Mouse (Mus musculus) forebrain, embryonic 11.5 days (tissue): ENCODE results near the gene Olfr1323. TPM values are rescaled to one million over a fixed set of nuclear protein-coding genes. Genes with fewer than 3 reads are reported as not detected.

ENCODE experiments used
- ATAC-seq: fragments of 200-750 bp; cut with Nextera tagmentation; replicated peaks from 2 replicates; pipeline ENCODE4 v1.8.0; 2017; ENCODE audit warnings: moderate TSS enrichment; ENCODE audit not compliant: low FRiP score
- DNase-seq: peaks from one replicate; pipeline ENCODE4 v3.0.0-alpha.2; 2017; ENCODE audit warnings: low spot score
- H3K27ac ChIP-seq: fragments of 300-500 bp; sonication (generic); 2 replicates; pipeline ENCODE4 v1.5.1; 2014; ENCODE audit warnings: low read depth, low read length
- H3K27me3 ChIP-seq: fragments of 300-500 bp; sonication (generic); 2 replicates; pipeline ENCODE4 v1.6.1; 2014; ENCODE audit warnings: mild to moderate bottlenecking, low read length, mixed read lengths; ENCODE audit not compliant: control insufficient read depth, insufficient read depth
- H3K36me3 ChIP-seq: fragments of 300-500 bp; sonication (generic); 2 replicates; pipeline ENCODE4 v1.6.1; 2014; ENCODE audit warnings: mild to moderate bottlenecking, low read length, moderate library complexity, mixed read lengths; ENCODE audit not compliant: control insufficient read depth, insufficient read depth
- H3K4me1 ChIP-seq: fragments of 300-500 bp; sonication (generic); replicated peaks from 2 replicates; pipeline ENCODE4 v1.6.1; 2014; ENCODE audit warnings: low read length, mixed read lengths; ENCODE audit not compliant: control insufficient read depth, insufficient read depth
- H3K4me2 ChIP-seq: fragments of 300-500 bp; sonication (generic); 2 replicates; pipeline ENCODE4 v1.6.1; 2014; ENCODE audit warnings: low read depth, mild to moderate bottlenecking, low read length, moderate library complexity, mixed read lengths; ENCODE audit not compliant: severe bottlenecking
- H3K4me3 ChIP-seq: fragments of 300-500 bp; sonication (generic); 2 replicates; pipeline ENCODE4 v1.5.1; 2014; ENCODE audit warnings: low read depth, low read length
- H3K9ac ChIP-seq: fragments of 300-500 bp; sonication (generic); 2 replicates; pipeline ENCODE4 v1.6.1; 2014; ENCODE audit warnings: low read length
- H3K9me3 ChIP-seq: fragments of 300-500 bp; sonication (generic); 2 replicates; pipeline ENCODE4 v1.6.1; 2016; ENCODE audit warnings: low read length, mixed read lengths; ENCODE audit not compliant: control insufficient read depth
- WGBS: fragments of 180-500 bp; shearing (Covaris S2); extraction: QIAGEN DNeasy Blood & Tissue Kit; methylation state at CpG from one replicate; pipeline ENCODE4 v1.1.7; 2014; 5-methylcytosine and 5-hydroxymethylcytosine counted together
- polyA plus RNA-seq: library from polyadenylated mRNA; unstranded; fragments of >200 nt; fragmentation: Nextera tagmentation; extraction: Ambion mirVana; gene quantifications from 2 replicates; pipeline ENCODE4 v1.2.1, GENCODE M21; 2014

The Olfr1323 gene
- not detected in 2 replicates for polyA plus RNA-seq

GRCm38 (mm10) chrX:50019259-50019658 is at the start of gene Olfr1323:
Gene Olfr1323, minus strand, starts transcription at chrX:50019359.
- 67% methylated on average over 1 of the region's 1 CpGs for WGBS
- H3K4me2 ChIP-seq, result no peak within 1 kb of the TSS
- no peak for ATAC-seq
- no peak for DNase-seq
- no peak within 1 kb of the TSS for H3K9ac ChIP-seq
- H3K36me3 ChIP-seq, result no peaks in the 10 kb centered on the region
- H3K9me3 ChIP-seq, result no peaks in the 10 kb centered on the region
- no peaks in the 10 kb centered on the region for H3K27me3 ChIP-seq
- H3K4me3 ChIP-seq, result no peak within 1 kb of the TSS
- H3K4me1 ChIP-seq, result no peaks in the 10 kb centered on the region
- no peak within 1 kb of the TSS for H3K27ac ChIP-seq

GRCm38 (mm10) chrX:50012242-50012641 is 6.9 kb downstream of the Olfr1323 start:
- no peaks in the 10 kb centered on the region for H3K4me1 ChIP-seq
- H3K9ac ChIP-seq, result no peak overlapping the region
- H3K4me3 ChIP-seq, result no peak overlapping the region
- no peaks in the 10 kb centered on the region for H3K9me3 ChIP-seq
- no peaks in the 10 kb centered on the region for H3K36me3 ChIP-seq
- 58% methylated on average over 4 of the region's 4 CpGs for WGBS
- no peak for DNase-seq
- no peak for ATAC-seq
- H3K27ac ChIP-seq, result no peak overlapping the region
- H3K27me3 ChIP-seq, result no peaks in the 10 kb centered on the region
- H3K4me2 ChIP-seq, result no peak overlapping the region

Other genes starting within 250 kb of the Olfr1323 start
- gene Igsf1, start 221.6 kb downstream of the Olfr1323 start, polyA plus RNA-seq, result 1.2 and 1.7 TPM in 2 replicates
- gene Olfr1322, start 127.9 kb downstream of the Olfr1323 start, polyA plus RNA-seq, result not detected in 2 replicates